Mouse (Mus musculus): ENCODE results near the gene Glrx2. TPM values are rescaled to one million over a fixed set of nuclear protein-coding genes. Genes with fewer than 3 reads are reported as not detected.
"Not testable (repeated sequence)": the region's sequence is repeated elsewhere in the genome, so short reads cannot be mapped to it uniquely, and the experiment has no call there.

The Glrx2 gene
- polyA plus RNA-seq (2015; fragmentation: Nextera tagmentation; extraction: Ambion mirVana), result 139 and 157 TPM in 2 replicates

DNA sequence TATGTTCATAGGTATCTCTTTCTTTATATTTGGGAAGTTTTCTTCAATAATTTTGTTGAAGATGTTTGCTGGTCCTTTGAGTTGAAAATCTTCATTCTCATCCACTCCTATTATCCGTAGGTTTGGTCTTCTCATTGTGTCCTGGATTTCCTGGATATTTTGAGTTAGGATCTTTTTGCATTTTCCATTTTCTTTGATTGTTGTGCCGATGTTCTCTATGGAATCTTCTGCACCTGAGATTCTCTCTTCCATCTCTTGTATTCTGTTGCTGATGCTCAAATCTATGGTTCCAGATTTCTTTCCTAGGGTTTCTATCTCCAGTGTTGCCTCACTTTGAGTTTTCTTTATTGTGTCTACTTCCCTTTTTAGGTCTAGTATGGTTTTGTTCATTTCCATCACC, at the start of gene Glrx2:
TSS of gene Glrx2 (plus strand) at position 301 of the 400 bp plus-strand sequence.
- not testable (repeated sequence) for H3K27me3 ChIP-seq; H3K27ac ChIP-seq; H3K9ac ChIP-seq; H3K4me1 ChIP-seq (replicated peaks); H3K9me3 ChIP-seq; ATAC-seq (ENCODE audit: low FRiP score); H3K36me3 ChIP-seq; H3K4me3 ChIP-seq; H3K4me2 ChIP-seq
- WGBS, result no CpG with 5 or more reads among the region's 2 CpGs

DNA sequence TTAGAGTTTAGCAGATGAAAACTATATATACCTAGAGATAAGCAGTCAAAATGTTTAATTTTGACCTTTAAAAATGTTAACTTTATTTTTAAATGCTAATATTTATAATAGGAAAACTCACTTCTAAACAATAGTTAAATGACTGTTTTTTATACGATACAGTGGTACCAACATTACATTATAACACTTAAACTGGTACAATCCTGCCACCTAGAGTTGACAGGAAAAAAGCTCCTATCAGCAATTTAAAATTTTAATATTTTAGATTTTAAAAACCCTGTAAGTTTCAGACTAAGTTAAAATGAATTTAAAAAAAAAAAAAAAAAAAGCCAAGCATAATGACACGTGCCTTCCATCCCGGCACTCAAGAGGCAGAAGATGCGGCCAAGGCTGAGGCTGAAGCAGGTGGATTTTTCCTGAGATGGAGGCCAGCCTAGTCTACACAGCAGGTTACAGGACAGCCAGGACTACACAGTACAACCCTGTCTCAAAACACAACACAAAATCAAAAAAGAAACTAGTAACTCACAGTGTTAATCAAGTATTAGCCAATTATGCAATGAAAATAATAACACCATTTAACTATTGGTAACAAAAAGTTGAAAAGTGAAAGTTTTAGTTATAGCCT, 40.3 kb upstream of the Glrx2 start:
- H3K9ac ChIP-seq, result no peak overlapping the region
- WGBS, result 85% methylated on average over 4 of the region's 4 CpGs
- ATAC-seq (ENCODE audit: low FRiP score), result no peak
- no peaks in the 10 kb centered on the region for H3K9me3 ChIP-seq
- no peaks in the 10 kb centered on the region for H3K4me1 ChIP-seq (replicated peaks)
- H3K27me3 ChIP-seq, result no peaks in the 10 kb centered on the region
- H3K36me3 ChIP-seq, result peaks cover 24% of the 10 kb centered on the region
- no peak overlapping the region for H3K27ac ChIP-seq
- H3K4me2 ChIP-seq, result no peak overlapping the region
- H3K4me3 ChIP-seq, result no peak overlapping the region

DNA sequence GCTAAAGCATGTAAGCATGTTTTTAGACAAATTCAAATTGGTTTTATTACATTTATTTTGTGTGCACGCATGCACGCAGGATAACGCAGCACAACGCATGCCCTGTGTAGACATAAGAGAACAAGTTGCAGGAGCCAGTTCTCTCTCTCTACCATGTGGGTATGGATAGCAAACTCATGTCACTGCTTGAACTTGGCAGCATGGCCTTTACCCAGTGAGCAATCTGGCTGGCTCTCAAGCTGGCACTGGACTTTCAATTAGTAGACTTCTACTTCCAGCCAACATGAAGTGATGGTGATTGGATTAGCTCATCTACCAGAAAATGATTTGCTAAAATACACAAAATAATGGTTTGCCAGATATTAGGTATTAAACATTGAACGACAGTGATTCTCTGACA, 35.0 kb upstream of the Glrx2 start:
- H3K36me3 ChIP-seq, result peaks cover 44% of the 10 kb centered on the region
- no peaks in the 10 kb centered on the region for H3K4me1 ChIP-seq (replicated peaks)
- H3K27me3 ChIP-seq, result no peaks in the 10 kb centered on the region
- H3K9ac ChIP-seq, result no peak overlapping the region
- 97% methylated on average over 5 of the region's 5 CpGs for WGBS
- H3K9me3 ChIP-seq, result no peaks in the 10 kb centered on the region
- H3K4me3 ChIP-seq, result no peak overlapping the region
- no peak for ATAC-seq (ENCODE audit: low FRiP score)
- H3K27ac ChIP-seq, result no peak overlapping the region
- H3K4me2 ChIP-seq, result no peak overlapping the region

DNA sequence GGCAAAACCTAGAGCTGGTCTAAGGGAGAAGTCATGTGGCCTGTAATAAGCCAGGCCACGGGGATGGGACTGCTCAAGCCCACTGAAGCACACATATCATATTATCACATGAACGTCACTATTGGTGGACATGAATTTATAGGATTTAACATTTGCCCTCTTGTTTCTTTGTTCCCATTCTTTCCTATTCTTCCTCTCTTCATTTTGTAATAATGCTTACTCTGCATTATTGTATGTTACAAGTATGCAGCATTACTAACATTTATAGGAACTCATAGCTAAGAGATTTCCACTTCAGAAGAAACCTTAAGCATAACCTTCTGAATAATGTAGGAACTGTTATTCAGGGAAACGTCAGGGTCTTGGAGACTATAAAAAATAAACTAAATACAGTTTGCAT, 31.3 kb upstream of the Glrx2 start:
- Histone ChIP-seq H3K4me3 (no peak overlapping the region), H3K9ac (no peak overlapping the region), H3K4me2 (no peak overlapping the region), H3K27ac (no peak overlapping the region), H3K9me3 (no peaks in the 10 kb centered on the region), H3K27me3 (no peaks in the 10 kb centered on the region), H3K4me1 (replicated peaks) (no peaks in the 10 kb centered on the region), H3K36me3 (peaks cover 47% of the 10 kb centered on the region)
- no peak for ATAC-seq (ENCODE audit: low FRiP score)
- 85% methylated on average over 3 of the region's 3 CpGs for WGBS

DNA sequence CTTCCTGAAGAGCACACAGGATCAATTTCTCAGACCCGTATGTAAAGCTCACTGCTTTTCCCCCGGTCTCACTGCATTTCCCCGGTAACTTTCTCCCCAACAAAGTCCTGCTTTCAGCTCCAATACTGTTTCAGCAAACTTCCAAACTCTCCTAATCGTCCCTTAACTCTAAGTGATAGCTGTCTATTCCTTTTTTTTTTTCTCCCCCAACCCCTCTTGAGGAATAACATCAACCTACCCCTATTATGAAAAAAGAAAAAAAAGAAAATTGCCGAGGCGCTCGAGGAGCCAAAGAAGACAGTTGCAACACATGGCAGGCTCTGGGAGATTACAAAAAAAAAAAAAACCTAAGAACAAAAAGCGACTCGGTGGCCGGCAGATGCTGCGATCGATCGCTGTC, 14.4 kb upstream of the Glrx2 start:
- H3K4me1 ChIP-seq (replicated peaks), result peaks cover 25% of the 10 kb centered on the region
- H3K36me3 ChIP-seq, result peaks cover 14% of the 10 kb centered on the region
- ATAC-seq (ENCODE audit: low FRiP score), result no peak
- peak overlapping the region; percentile 71 for H3K4me2 ChIP-seq
- under 1% methylated on average over 13 of the region's 13 CpGs for WGBS
- no peaks in the 10 kb centered on the region for H3K9me3 ChIP-seq
- peak overlapping the region; percentile 93 for H3K27ac ChIP-seq
- peak overlapping the region; percentile 87 for H3K9ac ChIP-seq
- peak overlapping the region; percentile 92 for H3K4me3 ChIP-seq
- H3K27me3 ChIP-seq, result no peaks in the 10 kb centered on the region

DNA sequence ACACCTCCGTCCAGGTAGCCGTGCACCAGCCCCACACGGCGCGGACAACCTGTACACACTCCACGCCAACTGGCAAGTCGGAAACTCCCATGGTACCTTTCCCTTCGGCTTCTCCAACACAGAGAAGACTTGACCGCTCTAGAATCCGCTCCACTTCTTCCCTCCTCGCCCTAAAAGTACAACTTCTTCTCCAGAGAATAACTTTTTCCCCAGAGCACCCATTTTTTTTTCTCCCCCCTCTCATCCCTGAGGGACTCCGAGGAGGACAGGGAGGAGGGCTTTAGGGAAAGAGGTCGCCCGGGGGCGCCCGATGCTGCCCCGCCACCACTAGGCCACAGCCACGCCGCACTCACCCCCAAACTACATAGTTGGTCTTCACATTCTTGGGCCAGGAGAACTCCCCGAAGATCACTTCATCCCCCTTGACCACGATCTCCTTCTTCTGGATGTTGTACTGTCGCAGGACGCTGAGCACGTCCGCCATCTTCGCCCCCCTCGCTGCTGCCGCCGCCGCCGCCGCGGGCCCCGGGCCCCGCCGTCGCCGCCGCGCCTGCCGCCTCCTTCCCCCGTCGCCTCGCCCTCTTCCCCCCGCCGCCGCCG, 13.9 kb upstream of the Glrx2 start:
- no peaks in the 10 kb centered on the region for H3K9me3 ChIP-seq
- peaks cover 10% of the 10 kb centered on the region for H3K36me3 ChIP-seq
- peaks cover 25% of the 10 kb centered on the region for H3K4me1 ChIP-seq (replicated peaks)
- under 1% methylated on average over 29 of the region's 48 CpGs for WGBS
- peak overlapping the region; percentile 71 for H3K4me2 ChIP-seq
- H3K9ac ChIP-seq, result peak overlapping the region; percentile 87
- peak overlapping the region; percentile 92 for H3K4me3 ChIP-seq
- no peaks in the 10 kb centered on the region for H3K27me3 ChIP-seq
- H3K27ac ChIP-seq, result peak overlapping the region; percentile 93
- ATAC-seq (ENCODE audit: low FRiP score), result peak; percentile 80

DNA sequence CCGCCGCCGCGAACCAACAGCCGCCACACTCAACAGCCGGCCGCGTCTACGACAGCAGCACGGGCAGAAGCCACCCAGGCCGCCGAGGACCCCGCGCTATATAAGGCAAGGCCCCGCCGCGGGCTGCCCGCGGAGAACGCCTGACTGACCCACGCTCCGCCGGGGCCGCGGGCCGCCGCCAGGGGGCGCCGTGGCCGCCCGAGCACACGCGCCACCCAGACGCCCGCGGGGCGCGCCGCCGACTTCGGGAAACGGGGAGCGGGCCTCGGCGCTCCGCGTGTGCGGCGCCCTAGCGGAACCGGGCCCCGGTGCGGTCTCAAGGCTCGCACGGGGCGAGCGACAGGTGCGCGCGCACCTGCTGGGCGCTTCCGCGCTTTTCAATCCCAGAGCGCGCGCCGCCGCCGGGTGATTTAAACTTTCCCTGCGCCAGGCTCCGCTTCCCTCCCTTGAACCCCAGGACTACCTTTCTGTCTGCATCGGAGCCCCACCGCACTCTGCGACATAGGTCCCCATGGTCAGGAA, 13.3 kb upstream of the Glrx2 start, which contains the start of gene Cdc73:
TSS of gene Cdc73 (minus strand) at position 153 of the 522 bp plus-strand sequence.
- 0% methylated on average over 27 of the region's 74 CpGs for WGBS
- Histone ChIP-seq H3K27ac (peak within 1 kb of the TSS; percentile 93), H3K9ac (peak within 1 kb of the TSS; percentile 87), H3K36me3 (peaks cover 7% of the 10 kb centered on the region), H3K4me3 (peak within 1 kb of the TSS; percentile 92), H3K27me3 (no peaks in the 10 kb centered on the region), H3K4me1 (replicated peaks) (peaks cover 25% of the 10 kb centered on the region), H3K9me3 (no peaks in the 10 kb centered on the region), H3K4me2 (peak within 1 kb of the TSS; percentile 71)
- ATAC-seq (ENCODE audit: low FRiP score), result peak; percentile 100

DNA sequence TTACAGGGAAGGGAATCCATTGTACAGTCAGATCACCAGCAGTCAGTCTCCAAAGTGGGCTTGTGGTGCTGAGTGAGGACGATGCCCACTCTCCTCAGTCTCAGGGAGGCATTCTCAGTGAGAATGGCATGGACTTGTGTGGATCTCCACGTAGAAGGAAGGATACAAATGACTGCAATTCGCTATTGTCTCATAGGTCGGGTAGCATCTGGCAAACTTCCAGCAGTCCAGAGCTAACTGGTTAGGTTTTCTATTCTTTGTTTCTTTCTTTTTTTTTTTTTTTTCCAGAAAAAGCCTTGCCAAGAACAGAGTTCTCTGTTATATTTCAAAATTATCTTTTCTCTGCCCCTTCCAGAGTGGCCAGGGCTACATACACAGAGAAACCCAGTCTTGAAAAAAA, 9.1 kb upstream of the Glrx2 start:
- Histone ChIP-seq H3K27me3 (no peaks in the 10 kb centered on the region), H3K4me2 (no peak overlapping the region), H3K36me3 (no peaks in the 10 kb centered on the region), H3K4me3 (no peak overlapping the region), H3K27ac (no peak overlapping the region), H3K9ac (no peak overlapping the region), H3K4me1 (replicated peaks) (peaks cover 8% of the 10 kb centered on the region; the same call in 1 of the 2 replicates), H3K9me3 (no peaks in the 10 kb centered on the region)
- ATAC-seq (ENCODE audit: low FRiP score), result no peak
- WGBS, result 37% methylated on average over 4 of the region's 4 CpGs

DNA sequence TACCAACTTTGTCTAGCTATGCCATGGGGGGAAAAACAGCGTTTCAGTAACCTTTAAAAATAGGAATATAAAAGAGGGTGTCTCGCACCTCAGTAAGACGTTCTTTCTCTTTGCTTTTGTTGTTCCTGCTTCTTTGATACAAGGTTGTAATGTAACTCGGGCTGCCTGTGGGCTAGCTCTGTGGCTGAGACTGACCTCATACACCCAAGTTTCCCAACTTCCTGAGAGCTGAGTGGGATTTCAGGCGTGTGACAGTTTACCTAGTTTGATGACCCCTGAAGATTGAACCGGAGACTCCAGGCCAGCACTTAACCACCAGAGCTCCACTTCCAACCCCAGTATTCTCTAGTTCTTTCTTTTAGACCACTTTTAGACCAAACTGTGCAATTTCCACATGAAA, 7.8 kb upstream of the Glrx2 start:
- Histone ChIP-seq H3K9ac (no peak overlapping the region), H3K27ac (no peak overlapping the region), H3K4me2 (no peak overlapping the region), H3K9me3 (no peaks in the 10 kb centered on the region), H3K27me3 (no peaks in the 10 kb centered on the region), H3K36me3 (no peaks in the 10 kb centered on the region), H3K4me3 (no peak overlapping the region), H3K4me1 (replicated peaks) (peaks cover 4% of the 10 kb centered on the region; the same call in 1 of the 2 replicates)
- 76% methylated on average over 6 of the region's 6 CpGs for WGBS
- no peak for ATAC-seq (ENCODE audit: low FRiP score)

DNA sequence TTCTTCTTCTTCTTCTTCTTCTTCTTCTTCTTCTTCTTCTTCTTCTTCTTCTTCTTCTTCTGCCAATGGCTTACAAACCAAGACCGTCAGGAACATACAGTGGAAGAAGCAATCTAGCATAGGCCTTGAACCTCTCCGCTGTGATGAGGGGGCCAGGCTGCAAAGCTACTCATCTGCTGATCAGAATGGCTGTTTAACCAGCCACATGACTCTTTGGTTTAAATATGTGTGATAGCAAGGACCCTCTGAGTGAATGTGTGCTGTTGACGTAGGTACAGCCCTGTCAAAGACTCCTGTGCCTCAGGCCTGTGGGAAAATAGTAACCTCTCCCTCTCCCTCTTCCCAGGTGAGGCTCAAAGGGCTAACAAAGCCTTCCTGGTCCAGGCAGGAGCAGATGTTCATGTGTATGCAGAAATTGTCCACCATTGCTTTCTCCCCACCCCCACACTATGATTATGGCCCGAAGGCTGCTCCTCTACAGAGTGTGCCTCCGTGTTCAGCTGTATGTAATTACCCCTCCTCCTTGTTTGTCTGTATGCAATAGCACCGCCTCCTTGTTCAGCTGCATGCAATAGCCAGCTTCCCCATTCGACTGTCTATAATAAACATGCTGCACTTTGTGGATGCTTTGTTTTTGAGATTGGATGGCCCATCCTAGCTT, 6.0 kb upstream of the Glrx2 start:
- WGBS, result 62% methylated on average over 7 of the region's 7 CpGs
- peak; percentile 72; the same call in 1 of the 2 replicates for ATAC-seq (ENCODE audit: low FRiP score)
- H3K9me3 ChIP-seq, result no peaks in the 10 kb centered on the region

DNA sequence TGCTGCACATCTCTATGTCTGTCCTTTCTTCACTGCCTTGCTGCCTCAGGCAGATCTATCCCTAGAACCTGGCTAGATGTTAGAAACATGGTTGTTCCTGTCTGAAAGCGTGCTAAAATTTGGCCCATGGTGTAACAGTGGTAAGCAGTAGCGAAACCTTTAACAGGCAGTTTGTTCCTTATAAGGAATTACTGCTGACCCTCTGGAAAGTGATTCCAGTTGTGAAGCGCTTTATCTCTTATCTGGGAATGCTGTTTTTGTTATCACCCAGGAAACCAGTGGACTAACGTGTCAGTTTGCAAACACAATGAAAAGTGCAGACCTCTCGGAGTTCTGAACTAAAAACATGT, 5.5 kb upstream of the Glrx2 start:
- H3K27ac ChIP-seq, result no peak overlapping the region
- H3K4me2 ChIP-seq, result no peak overlapping the region
- no peak overlapping the region for H3K4me3 ChIP-seq
- no peak for ATAC-seq (ENCODE audit: low FRiP score)
- 0 out of 2 replicates have a peak, but pooled peaks cover 3% of the 10 kb centered on the region for H3K4me1 ChIP-seq (replicated peaks)
- H3K9me3 ChIP-seq, result no peaks in the 10 kb centered on the region
- no peaks in the 10 kb centered on the region for H3K36me3 ChIP-seq
- 0 out of 2 replicates have a peak overlapping the region, but pooled peaks have one; percentile 8 for H3K9ac ChIP-seq
- 81% methylated on average over 5 of the region's 5 CpGs for WGBS
- no peaks in the 10 kb centered on the region for H3K27me3 ChIP-seq

More for the DNA sequence above, 6.0 kb upstream of the Glrx2 start:
- Histone ChIP-seq H3K36me3 (no peaks in the 10 kb centered on the region), H3K9ac (0 out of 2 replicates have a peak overlapping the region, but pooled peaks have one; percentile 8), H3K4me2 (no peak overlapping the region), H3K27ac (no peak overlapping the region), H3K4me3 (no peak overlapping the region), H3K4me1 (replicated peaks) (0 out of 2 replicates have a peak, but pooled peaks cover 3% of the 10 kb centered on the region), H3K27me3 (no peaks in the 10 kb centered on the region)

DNA sequence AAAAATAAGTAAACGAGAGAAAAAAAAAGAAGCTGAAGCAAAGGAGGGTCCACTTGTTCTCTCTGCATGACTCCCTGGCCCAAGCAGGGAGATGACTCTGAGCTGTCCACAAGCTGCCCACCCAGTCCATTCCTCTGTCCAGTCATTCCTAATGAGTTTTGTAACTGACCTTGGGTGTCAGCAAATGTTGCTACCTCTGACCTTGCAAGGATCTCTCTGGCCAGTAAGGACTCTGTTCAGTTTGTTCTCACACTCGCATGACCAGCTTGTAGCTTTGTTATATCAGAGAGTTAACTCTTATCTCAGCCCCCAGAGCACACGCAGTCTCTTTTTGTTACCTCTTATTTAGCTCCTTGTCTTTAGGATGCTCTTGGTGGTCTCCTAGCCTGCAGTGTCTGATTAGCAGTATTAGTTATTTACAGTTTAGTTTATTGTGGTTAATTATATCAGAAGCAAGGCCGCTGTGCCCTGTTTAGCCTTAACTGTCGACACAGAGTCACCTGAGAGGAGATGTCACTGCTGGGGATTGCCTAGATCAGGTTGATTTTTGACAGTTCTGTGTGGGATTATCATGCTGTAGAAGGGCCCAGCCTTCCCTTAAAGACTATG, 8.4 kb downstream of the Glrx2 start:
- H3K36me3 ChIP-seq, result no peaks in the 10 kb centered on the region
- no peaks in the 10 kb centered on the region for H3K4me1 ChIP-seq (replicated peaks)
- WGBS, result 91% methylated on average over 5 of the region's 5 CpGs

More for the DNA sequence above, 8.4 kb downstream of the Glrx2 start:
- no peak overlapping the region for H3K4me3 ChIP-seq
- no peak overlapping the region for H3K4me2 ChIP-seq
- no peak overlapping the region for H3K27ac ChIP-seq
- H3K9ac ChIP-seq, result no peak overlapping the region
- no peaks in the 10 kb centered on the region for H3K9me3 ChIP-seq
- no peaks in the 10 kb centered on the region for H3K27me3 ChIP-seq
- no peak for ATAC-seq (ENCODE audit: low FRiP score)
